In genomic region chr2:178867086-178867485, GRCm38 (mm10) we compare ENCODE assay signal across 10 mouse cellular contexts.
DNase-seq lines count a peak whose midpoint lies in the region; ATAC-seq and TF ChIP-seq lines count a peak whose summit lies in the region.
"Had no signal": no experiment of that assay in that cellular context is flagged by ENCODE, and none has a peak within 500 bp of the region (broad histone marks: within the 10 kb centered on the region; RNA-seq: fewer than 3 reads in every experiment).

No protein-coding gene starts in this region.

- H3K4me2 ChIP-seq in lung, postnatal 0 days (replicated peaks; ENCODE audit: low read depth, low read length), result no peak overlapping the region
- H3K4me2 ChIP-seq in limb, embryonic 11.5 days (ENCODE audit: low read depth, severe bottlenecking), result no peak overlapping the region
- H3K4me2 ChIP-seq: hindbrain, embryonic 12.5 days had no signal

- no peak for TF ChIP-seq POLR2A in lung, adult 2 months (IDR thresholded peaks at IDR 0.05; ENCODE audit: borderline replicate concordance, extremely low read depth, low read depth, low read length)

- H3K4me1 ChIP-seq in lung, postnatal 0 days (ENCODE audit: insufficient read depth, low read depth, low read length), result no peaks in the 10 kb centered on the region
- no peaks in the 10 kb centered on the region for H3K4me1 ChIP-seq in lung, adult 2 months (ENCODE audit: control insufficient read depth, insufficient read depth, low read length)
- H3K4me1 ChIP-seq in limb, embryonic 11.5 days (ENCODE audit: control insufficient read depth, insufficient read depth, low read length), result no peaks in the 10 kb centered on the region
- H3K4me1 ChIP-seq: hindbrain, embryonic 12.5 days had no signal

- no peak overlapping the region for H3K9ac ChIP-seq in lung, postnatal 0 days (replicated peaks; ENCODE audit: low read depth)
- no peak overlapping the region for H3K9ac ChIP-seq in limb, embryonic 11.5 days (ENCODE audit: low read length)
- H3K9ac ChIP-seq: hindbrain, embryonic 12.5 days had no signal

- no peak overlapping the region for H3K4me3 ChIP-seq in lung, postnatal 0 days (ENCODE audit: low read depth, low read length)
- no peak overlapping the region for H3K4me3 ChIP-seq in lung, adult 2 months (replicated peaks; ENCODE audit: extremely low read depth, low read depth, low read length)
- H3K4me3 ChIP-seq in limb, embryonic 11.5 days (ENCODE audit: low read depth, low read length), result no peak overlapping the region
- H3K4me3 ChIP-seq: hindbrain, embryonic 12.5 days had no signal

- H3K27ac ChIP-seq in lung, postnatal 0 days (ENCODE audit: low read length), result no peak overlapping the region
- no peak overlapping the region for H3K27ac ChIP-seq in limb, embryonic 11.5 days (replicated peaks; ENCODE audit: low read depth, low read length)
- H3K27ac ChIP-seq: hindbrain, embryonic 12.5 days had no signal

- DNase-seq in gastrocnemius, postnatal 10 days, result peak; percentile 26
- no peak for DNase-seq in gastrocnemius, adult 8-10 months (ENCODE audit: low spot score in 2 of 2)
- peak; percentile 15 for DNase-seq in lung, postnatal 0 days (ENCODE audit: low spot score)
- DNase-seq in lung, adult 2 months, result no peak
- DNase-seq in adrenal gland, postnatal 14 days, result peak; percentile 61
- peak; percentile 82 for DNase-seq in limb, embryonic 11.5 days (ENCODE audit: low spot score)
- DNase-seq in right cerebral cortex, postnatal 25 days, result no peak
- DNase-seq in left cerebral cortex, adult 9 months (ENCODE audit: low spot score in 2 of 2), result no peak

- WGBS in lung, postnatal 0 days, result 56% methylated on average over 3 of the region's 3 CpGs
- 60% methylated on average over 3 of the region's 3 CpGs for WGBS in lung, adult 2 months
- WGBS in limb, embryonic 11.5 days, result 54% methylated on average over 3 of the region's 3 CpGs

- no peak for ATAC-seq in lung, postnatal 0 days
- ATAC-seq in limb, embryonic 11.5 days (ENCODE audit: insufficient number of reproducible peaks, low FRiP score, low TSS enrichment, low read depth), result no peak
- ATAC-seq: activated CD4-positive, CD25-positive, alpha-beta regulatory T cell, adult 4 months had no signal

- no peak for TF ChIP-seq EP300 in lung, postnatal 0 days (IDR thresholded peaks at IDR 0.05)

- H3K36me3 ChIP-seq in lung, postnatal 0 days (ENCODE audit: insufficient read depth, low read length), result no peaks in the 10 kb centered on the region
- no peaks in the 10 kb centered on the region for H3K36me3 ChIP-seq in limb, embryonic 11.5 days (ENCODE audit: control insufficient read depth, insufficient read depth, low read length)
- H3K36me3 ChIP-seq: hindbrain, embryonic 12.5 days had no signal

- H3K9me3 ChIP-seq in lung, postnatal 0 days (ENCODE audit: low read length), result no peaks in the 10 kb centered on the region
- no peaks in the 10 kb centered on the region for H3K9me3 ChIP-seq in limb, embryonic 11.5 days (ENCODE audit: control insufficient read depth, low read length)
- H3K9me3 ChIP-seq: hindbrain, embryonic 12.5 days had no signal

- no peaks in the 10 kb centered on the region for H3K27me3 ChIP-seq in lung, postnatal 0 days (replicated peaks; ENCODE audit: insufficient read depth, low read length)
- H3K27me3 ChIP-seq in limb, embryonic 11.5 days (ENCODE audit: control insufficient read depth, insufficient read depth, low read length), result no peaks in the 10 kb centered on the region
- H3K27me3 ChIP-seq: hindbrain, embryonic 12.5 days had no signal

- TF ChIP-seq CTCF in lung, postnatal 0 days (IDR thresholded peaks at IDR 0.05), result no peak
- no peak for TF ChIP-seq CTCF in lung, adult 2 months (IDR thresholded peaks at IDR 0.05; ENCODE audit: insufficient read depth, low read length)

Comparison
In these comparisons a context has a peak if more than half of its experiments do, and no peak if none do; other contexts are left out.
1. DNase-seq: peak in gastrocnemius, postnatal 10 days (single experiment), lung, postnatal 0 days (single experiment), adrenal gland, postnatal 14 days (single experiment) and limb, embryonic 11.5 days (single experiment); none in gastrocnemius, adult 8-10 months (0 of 2), lung, adult 2 months (single experiment), right cerebral cortex, postnatal 25 days (single experiment) and left cerebral cortex, adult 9 months (0 of 2).